Mouse (Mus musculus) embryonic fibroblast, embryonic 13.5 days (primary cell): Measurements from ENCODE around the gene Gadd45gip1.

Experiments
- CTCF ChIP-seq: IDR thresholded peaks from 2 replicates; pipeline ENCODE4 v1.5.1; 2011; ENCODE audit warnings: mild to moderate bottlenecking, control low read depth, low read length, moderate library complexity, borderline replicate concordance; ENCODE audit not compliant: insufficient read depth
- POLR2A ChIP-seq: IDR thresholded peaks from 2 replicates; pipeline ENCODE4 v1.6.1; 2011; ENCODE audit warnings: low read depth, mild to moderate bottlenecking, control low read depth, low read length, moderate library complexity

DNA sequence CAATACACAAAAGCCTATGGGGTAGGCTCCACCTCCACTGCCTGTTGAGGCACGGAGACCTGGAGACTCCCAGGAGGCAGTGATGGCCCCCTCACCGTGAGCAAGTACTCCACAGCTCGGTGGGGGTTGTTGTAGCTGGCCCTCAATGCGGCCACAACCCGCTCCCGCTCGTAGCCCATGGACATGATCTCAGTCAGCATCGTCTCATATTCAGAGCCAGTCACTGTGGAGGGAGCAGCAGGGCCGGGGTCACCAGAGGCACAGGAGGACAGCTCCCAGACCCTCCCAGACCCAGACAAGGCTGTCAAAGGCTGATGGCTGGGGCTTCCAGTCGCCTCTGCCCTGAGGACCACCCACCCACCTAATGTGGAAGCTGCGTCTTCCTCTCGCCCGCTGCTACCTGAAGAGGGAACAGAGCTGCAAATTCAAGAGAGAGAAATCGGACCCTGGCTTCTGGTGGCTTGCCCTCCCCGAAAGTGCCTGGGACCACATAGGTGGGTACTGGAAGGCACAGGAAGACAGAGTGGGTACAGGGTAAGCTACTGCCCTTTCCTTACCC is 6.7 kb downstream of the Gadd45gip1 start:
- TF ChIP-seq CTCF (no peak), POLR2A (0 out of 2 replicates have a peak, but pooled peaks have one; percentile 11)
